Mouse (Mus musculus): ENCODE measurements around the gene Ccdc8. TPM values are rescaled to one million over a fixed set of nuclear protein-coding genes. Genes with fewer than 3 reads are reported as not detected.
A peak's percentile ranks its signal among the peaks of the same experiment; 100 is the strongest.

Gene Ccdc8
- 9.1 and 11.5 TPM in 2 replicates for polyA plus RNA-seq (2016; fragmentation: Nextera tagmentation; extraction: Ambion mirVana)

GRCm38 (mm10) chr7:16992451-16992807, at the start of gene Ccdc8:
Ccdc8 (plus strand) TSS chr7:16992708.
- Histone ChIP-seq H3K9me3 (no peaks in the 10 kb centered on the region), H3K27ac (peak within 1 kb of the TSS; percentile 88), H3K9ac (peak within 1 kb of the TSS; percentile 59; the same call in 1 of the 2 replicates), H3K36me3 (replicated peaks) (peaks cover 2% of the 10 kb centered on the region; the same call in 1 of the 2 replicates), H3K27me3 (no peaks in the 10 kb centered on the region), H3K4me3 (replicated peaks) (peak within 1 kb of the TSS; percentile 40), H3K4me1 (peaks cover 75% of the 10 kb centered on the region), H3K4me2 (peak within 1 kb of the TSS; percentile 63)
- WGBS, result 98% methylated on average over 5 of the region's 5 CpGs
- no peak for ATAC-seq (ENCODE audit: low FRiP score)

GRCm38 (mm10) chr7:16942861-16943260, 49.6 kb upstream of the Ccdc8 start:
- no peak for ATAC-seq (ENCODE audit: low FRiP score)
- Histone ChIP-seq H3K4me2 (no peak overlapping the region), H3K27ac (peak overlapping the region; percentile 51), H3K36me3 (replicated peaks) (no peaks in the 10 kb centered on the region), H3K9ac (no peak overlapping the region), H3K4me3 (replicated peaks) (no peak overlapping the region), H3K4me1 (peaks cover 68% of the 10 kb centered on the region), H3K27me3 (peaks cover 29% of the 10 kb centered on the region), H3K9me3 (no peaks in the 10 kb centered on the region)
- WGBS, result 59% methylated on average over 4 of the region's 4 CpGs

GRCm38 (mm10) chr7:16944061-16944807, 48.3 kb upstream of the Ccdc8 start, which contains the start of gene Pnmal2:
Pnmal2 (plus strand) TSS chr7:16944682.
- peak within 1 kb of the TSS; percentile 52 for H3K4me3 ChIP-seq (replicated peaks)
- no peaks in the 10 kb centered on the region for H3K36me3 ChIP-seq (replicated peaks)
- peak within 1 kb of the TSS; percentile 69 for H3K4me2 ChIP-seq
- H3K9ac ChIP-seq, result peak within 1 kb of the TSS; percentile 63
- H3K9me3 ChIP-seq, result no peaks in the 10 kb centered on the region
- ATAC-seq (ENCODE audit: low FRiP score), result peak; percentile 92
- peaks cover 43% of the 10 kb centered on the region for H3K27me3 ChIP-seq
- peaks cover 69% of the 10 kb centered on the region for H3K4me1 ChIP-seq
- 12% methylated on average over 36 of the region's 36 CpGs for WGBS
- H3K27ac ChIP-seq, result peak within 1 kb of the TSS; percentile 78

GRCm38 (mm10) chr7:16944808-16945315, 47.6 kb upstream of the Ccdc8 start:
- 1% methylated on average over 22 of the region's 22 CpGs for WGBS
- Histone ChIP-seq H3K9ac (peak overlapping the region; percentile 63), H3K4me2 (peak overlapping the region; percentile 69), H3K36me3 (replicated peaks) (no peaks in the 10 kb centered on the region), H3K27ac (peak overlapping the region; percentile 78), H3K4me3 (replicated peaks) (peak overlapping the region; percentile 52), H3K27me3 (peaks cover 49% of the 10 kb centered on the region), H3K9me3 (no peaks in the 10 kb centered on the region), H3K4me1 (peaks cover 71% of the 10 kb centered on the region)
- no peak; the same call in 1 of the 2 replicates for ATAC-seq (ENCODE audit: low FRiP score)

GRCm38 (mm10) chr7:16945419-16945818, 47.1 kb upstream of the Ccdc8 start:
- H3K27ac ChIP-seq, result 0 out of 2 replicates have a peak overlapping the region, but pooled peaks have one; percentile 42
- H3K36me3 ChIP-seq (replicated peaks), result no peaks in the 10 kb centered on the region
- H3K4me2 ChIP-seq, result peak overlapping the region; percentile 69
- peaks cover 49% of the 10 kb centered on the region for H3K27me3 ChIP-seq
- H3K9ac ChIP-seq, result peak overlapping the region; percentile 63
- ATAC-seq (ENCODE audit: low FRiP score), result no peak
- peak overlapping the region; percentile 52 for H3K4me3 ChIP-seq (replicated peaks)
- 11% methylated on average over 17 of the region's 17 CpGs for WGBS
- no peaks in the 10 kb centered on the region for H3K9me3 ChIP-seq
- peaks cover 71% of the 10 kb centered on the region for H3K4me1 ChIP-seq

GRCm38 (mm10) chr7:16946441-16947348, 45.8 kb upstream of the Ccdc8 start:
- peak overlapping the region; percentile 52 for H3K4me3 ChIP-seq (replicated peaks)
- peak overlapping the region; percentile 63 for H3K9ac ChIP-seq
- peak overlapping the region; percentile 69 for H3K4me2 ChIP-seq
- no peak for ATAC-seq (ENCODE audit: low FRiP score)
- no peaks in the 10 kb centered on the region for H3K9me3 ChIP-seq
- peaks cover 49% of the 10 kb centered on the region for H3K27me3 ChIP-seq
- peaks cover 69% of the 10 kb centered on the region for H3K4me1 ChIP-seq
- WGBS, result 2% methylated on average over 53 of the region's 53 CpGs
- H3K27ac ChIP-seq, result peak overlapping the region; percentile 68
- H3K36me3 ChIP-seq (replicated peaks), result no peaks in the 10 kb centered on the region

- Histone ChIP-seq H3K36me3 (replicated peaks) (no peaks in the 10 kb centered on the region), H3K9me3 (no peaks in the 10 kb centered on the region), H3K4me1 (peaks cover 69% of the 10 kb centered on the region), H3K9ac (peak overlapping the region; percentile 63), H3K27me3 (peaks cover 49% of the 10 kb centered on the region), H3K4me3 (replicated peaks) (peak overlapping the region; percentile 52), H3K4me2 (peak overlapping the region; percentile 69), H3K27ac (peak overlapping the region; percentile 68)
- 16% methylated on average over 21 of the region's 22 CpGs for WGBS
- no peak for ATAC-seq (ENCODE audit: low FRiP score)
Observed at GRCm38 (mm10) chr7:16947349-16947895, 45.1 kb upstream of the Ccdc8 start.

- 19% methylated on average over 4 of the region's 4 CpGs for WGBS
- Histone ChIP-seq H3K4me2 (peak overlapping the region; percentile 69), H3K27ac (peak overlapping the region; percentile 68; the same call in 1 of the 2 replicates), H3K9me3 (no peaks in the 10 kb centered on the region), H3K27me3 (peaks cover 49% of the 10 kb centered on the region), H3K9ac (peak overlapping the region; percentile 63), H3K4me1 (peaks cover 69% of the 10 kb centered on the region), H3K36me3 (replicated peaks) (no peaks in the 10 kb centered on the region), H3K4me3 (replicated peaks) (peak overlapping the region; percentile 52)
- ATAC-seq (ENCODE audit: low FRiP score), result no peak
Observed at GRCm38 (mm10) chr7:16947959-16948361, 44.5 kb upstream of the Ccdc8 start.

GRCm38 (mm10) chr7:16948923-16949458, 43.5 kb upstream of the Ccdc8 start:
- 0 out of 2 replicates have a peak overlapping the region, but pooled peaks have one; percentile 36 for H3K27ac ChIP-seq
- peaks cover 59% of the 10 kb centered on the region for H3K4me1 ChIP-seq
- H3K9ac ChIP-seq, result peak overlapping the region; percentile 48; the same call in 1 of the 2 replicates
- WGBS, result 51% methylated on average over 8 of the region's 8 CpGs
- H3K4me2 ChIP-seq, result peak overlapping the region; percentile 69
- H3K4me3 ChIP-seq (replicated peaks), result peak overlapping the region; percentile 52; the same call in 1 of the 2 replicates
- ATAC-seq (ENCODE audit: low FRiP score), result no peak
- no peaks in the 10 kb centered on the region for H3K9me3 ChIP-seq
- peaks cover 49% of the 10 kb centered on the region for H3K27me3 ChIP-seq
- H3K36me3 ChIP-seq (replicated peaks), result no peaks in the 10 kb centered on the region

GRCm38 (mm10) chr7:16949908-16950841, 42.3 kb upstream of the Ccdc8 start:
- Histone ChIP-seq H3K27ac (0 out of 2 replicates have a peak overlapping the region, but pooled peaks have one; percentile 36), H3K4me2 (peak overlapping the region; percentile 69), H3K4me3 (replicated peaks) (peak overlapping the region; percentile 29), H3K9ac (peak overlapping the region; percentile 48), H3K36me3 (replicated peaks) (no peaks in the 10 kb centered on the region), H3K27me3 (peaks cover 47% of the 10 kb centered on the region), H3K9me3 (no peaks in the 10 kb centered on the region), H3K4me1 (peaks cover 53% of the 10 kb centered on the region)
- ATAC-seq (ENCODE audit: low FRiP score), result peak; percentile 59
- WGBS, result 13% methylated on average over 29 of the region's 29 CpGs

All from forebrain, embryonic 12.5 days (tissue).